Mouse (Mus musculus) ovary, adult 2 months (tissue): ENCODE results near the gene Dcx. TPM values are rescaled to one million over a fixed set of nuclear protein-coding genes. Genes with fewer than 3 reads are reported as not detected.

Source experiments
- polyA plus RNA-seq: library from polyadenylated mRNA; depleted of rRNA; stranded (reverse); fragments of >200 nt; gene quantifications from 2 replicates; pipeline ENCODE4 v1.2.3, GENCODE M21; 2012; rRNA removed

Dcx gene
- 0.02 TPM in 1 of 2 replicates, not detected in the other for polyA plus RNA-seq

GRCm38 (mm10) chrX:143932958-143933357 lies at the start of gene Dcx:
Gene Dcx (minus strand): TSS chrX:143933311.

DNA sequence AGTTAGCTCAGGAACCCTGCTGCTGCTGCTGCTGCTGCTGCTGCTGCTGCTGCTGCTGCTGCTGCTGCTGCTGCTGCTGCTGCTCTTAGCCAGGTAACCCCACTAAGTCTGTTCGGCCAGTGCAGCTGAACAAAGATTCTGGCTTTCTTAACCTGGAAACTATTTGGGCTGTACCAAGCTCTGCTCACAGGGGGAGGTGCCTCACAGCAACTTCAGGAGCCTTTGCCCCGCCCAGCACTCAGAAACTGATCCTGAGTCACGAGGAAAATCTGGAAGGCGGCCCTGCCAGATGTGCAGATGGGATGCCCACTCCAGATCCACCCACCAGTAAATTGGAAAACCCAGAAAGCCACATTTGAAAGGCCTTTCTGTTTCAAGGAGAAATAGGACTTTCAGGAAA lies 105.9 kb downstream of the Dcx start, which contains the start of gene Capn6:
Capn6 (minus strand) TSS at position 203 of the 400 bp plus-strand sequence.

Other genes with a start within 250 kb of the Dcx start
- 1.2 and 1.6 TPM in 2 replicates for gene Capn6, start 105.9 kb downstream of the Dcx start, polyA plus RNA-seq
- 0.05 and 0.10 TPM in 2 replicates for gene A730046J19Rik, start 220.4 kb upstream of the Dcx start, polyA plus RNA-seq